Mouse (Mus musculus) kidney, adult 2 months (tissue): ENCODE measurements at regions not wholly inside any gene's neighbourhood (a gene's known extent, or its start where the extent isn't known, plus 50 kb on each side); places are given as distances from the start of the nearest gene placed in this dataset.

Source experiments
- CTCF ChIP-seq: fragments of 200-500 bp; conservative IDR thresholded peaks from 2 replicates; pipeline ENCODE4 v1.5.1; 2011; ENCODE audit warnings: low read depth, mild to moderate bottlenecking, control low read depth, low read length, moderate library complexity, mixed read lengths; ENCODE audit not compliant: insufficient read depth, insufficient read length
- POLR2A ChIP-seq: fragments of 200-500 bp; IDR thresholded peaks from one replicate; pipeline ENCODE4 v1.6.1; 2011; ENCODE audit warnings: low read depth, low read length, control low read depth

DNA sequence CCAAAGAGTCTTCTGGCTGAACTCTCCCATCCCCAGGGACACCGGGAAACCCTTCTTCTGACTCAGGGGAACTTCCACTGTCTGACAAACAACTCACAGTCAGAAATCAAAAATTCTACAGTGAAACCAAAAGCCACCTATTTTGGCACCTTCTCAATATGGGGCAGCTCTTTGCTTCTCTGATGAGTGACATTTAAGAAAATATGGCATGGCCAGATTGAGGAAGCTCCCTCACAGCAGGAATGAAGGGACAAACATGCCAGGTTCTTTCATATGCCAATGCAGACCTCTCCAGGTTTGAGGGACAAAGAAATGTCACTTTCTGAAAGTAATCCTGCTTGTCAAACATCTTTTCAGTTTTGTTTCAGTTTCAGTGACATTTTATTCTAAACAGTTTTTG is 615.8 kb upstream of the Gm21961 start:
- TF ChIP-seq CTCF = no peak
- no peak for TF ChIP-seq POLR2A
